Mouse (Mus musculus): Measurements from ENCODE around the gene Cct8. TPM values are rescaled to one million over a fixed set of nuclear protein-coding genes. Genes with fewer than 3 reads are reported as not detected.

Cct8 gene
- total RNA-seq, 4 experiments from 2014 or later, result 174 to 216 (median 181) TPM

- no peak for DNase-seq
Measured at GRCm38 (mm10) chr16:87444071-87444470, 51.6 kb downstream of the Cct8 start.

- no peak for DNase-seq
Measured at GRCm38 (mm10) chr16:87443245-87443644, 52.4 kb downstream of the Cct8 start.

DNA sequence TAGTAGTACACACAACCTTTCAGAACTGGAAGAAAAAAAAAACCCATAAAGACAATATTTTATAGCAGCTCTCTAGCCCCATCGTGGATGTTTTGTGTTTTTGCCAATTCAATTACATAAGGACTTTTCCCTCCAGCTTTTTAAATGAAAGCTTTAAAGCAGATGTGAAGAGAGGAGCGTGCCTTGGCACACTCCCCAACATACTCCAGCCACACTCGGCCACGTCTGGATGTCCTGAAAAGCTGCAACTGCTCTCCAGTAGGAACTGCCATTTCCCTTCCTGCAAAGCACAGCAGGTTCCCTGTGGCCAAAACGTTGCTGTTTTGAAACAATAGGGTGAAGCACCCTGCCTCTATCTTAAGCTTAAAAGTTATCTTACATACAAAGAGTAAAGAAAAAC, 53.4 kb downstream of the Cct8 start:
- no peak for DNase-seq

- no peak for DNase-seq
Measured at GRCm38 (mm10) chr16:87441089-87441488, 54.6 kb downstream of the Cct8 start.

- DNase-seq, result peak; percentile 88
Measured at GRCm38 (mm10) chr16:87440184-87440686, 55.4 kb downstream of the Cct8 start, which contains the start of gene Rwdd2b. Gene Rwdd2b (minus strand): TSS chr16:87440573.

GRCm38 (mm10) chr16:87438697-87439096, 57.0 kb downstream of the Cct8 start:
- no peak for DNase-seq

DNA sequence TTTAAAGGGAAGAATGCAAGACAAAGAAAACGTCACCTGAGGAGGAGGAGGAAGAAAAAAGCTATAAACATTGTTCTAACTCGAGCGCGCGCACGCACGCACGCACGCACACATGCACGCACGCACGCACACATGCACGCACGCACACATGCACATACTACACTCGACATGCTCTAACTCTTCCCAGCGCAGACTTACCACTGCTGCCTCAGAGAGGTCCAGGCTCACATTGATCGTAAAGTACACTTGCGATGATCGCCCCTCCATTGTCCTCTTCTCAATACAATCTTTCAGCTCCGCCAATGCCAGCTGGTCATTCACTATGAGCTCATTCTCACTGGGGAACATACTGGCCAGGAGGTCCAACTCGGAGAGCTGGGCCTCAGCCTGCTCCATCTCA, 58.6 kb downstream of the Cct8 start:
- DNase-seq, result no peak

- DNase-seq, result no peak
Measured at GRCm38 (mm10) chr16:87435411-87436205, 60.1 kb downstream of the Cct8 start.

DNA sequence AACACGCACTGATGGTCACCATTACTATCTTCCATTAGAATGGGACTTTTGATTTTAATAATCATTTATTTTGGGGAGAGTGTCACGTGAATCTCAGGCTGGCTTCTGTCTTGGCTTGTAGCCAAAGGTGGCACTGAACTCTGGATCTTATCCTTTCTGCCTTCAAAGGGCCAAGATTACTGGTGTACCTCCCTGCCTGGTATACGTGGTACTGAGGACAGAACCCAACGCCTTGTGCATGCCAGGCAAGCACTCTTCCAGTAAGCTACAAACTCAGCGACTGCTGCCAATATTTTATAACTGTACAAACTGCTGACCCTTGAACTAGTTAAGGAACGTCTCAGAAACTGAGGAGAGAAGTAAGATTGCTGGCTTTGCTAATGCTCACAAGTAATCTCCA, 60.7 kb downstream of the Cct8 start:
- no peak for DNase-seq

GRCm38 (mm10) chr16:87434266-87434665, 61.4 kb downstream of the Cct8 start:
- no peak for DNase-seq

Other genes starting within 250 kb of the Cct8 start
- 10 to 100 TPM; 22.8 to 27.8 (median 26.7) TPM for gene N6amt1, start 141.7 kb downstream of the Cct8 start, total RNA-seq (2022)
- 10 to 100 TPM; 33.7 to 41.1 (median 37.8) TPM for gene Ltn1, start 63.3 kb downstream of the Cct8 start, total RNA-seq (2022)
- 1 to 10 TPM; 6.3 to 8.1 (median 6.7) TPM for gene Rwdd2b, start 55.3 kb downstream of the Cct8 start, total RNA-seq (2022)
- 10 to 100 TPM; 64.2 to 72.5 (median 68.0) TPM for gene Usp16, start 41.2 kb downstream of the Cct8 start, total RNA-seq (2022)
- gene Map3k7cl, start 57.5 kb upstream of the Cct8 start, total RNA-seq (2022), result 1 to 10 TPM in 2 of 4 experiments, under 1 TPM in 2; 0.77 to 1.3 (median 1.1) TPM
- 10 to 100 TPM; 17.6 to 32.1 (median 19.1) TPM for gene Bach1, start 203.1 kb upstream of the Cct8 start, total RNA-seq (2022)